Comparison of ENCODE assay signal across 8 mouse cellular contexts in the genomic region with DNA sequence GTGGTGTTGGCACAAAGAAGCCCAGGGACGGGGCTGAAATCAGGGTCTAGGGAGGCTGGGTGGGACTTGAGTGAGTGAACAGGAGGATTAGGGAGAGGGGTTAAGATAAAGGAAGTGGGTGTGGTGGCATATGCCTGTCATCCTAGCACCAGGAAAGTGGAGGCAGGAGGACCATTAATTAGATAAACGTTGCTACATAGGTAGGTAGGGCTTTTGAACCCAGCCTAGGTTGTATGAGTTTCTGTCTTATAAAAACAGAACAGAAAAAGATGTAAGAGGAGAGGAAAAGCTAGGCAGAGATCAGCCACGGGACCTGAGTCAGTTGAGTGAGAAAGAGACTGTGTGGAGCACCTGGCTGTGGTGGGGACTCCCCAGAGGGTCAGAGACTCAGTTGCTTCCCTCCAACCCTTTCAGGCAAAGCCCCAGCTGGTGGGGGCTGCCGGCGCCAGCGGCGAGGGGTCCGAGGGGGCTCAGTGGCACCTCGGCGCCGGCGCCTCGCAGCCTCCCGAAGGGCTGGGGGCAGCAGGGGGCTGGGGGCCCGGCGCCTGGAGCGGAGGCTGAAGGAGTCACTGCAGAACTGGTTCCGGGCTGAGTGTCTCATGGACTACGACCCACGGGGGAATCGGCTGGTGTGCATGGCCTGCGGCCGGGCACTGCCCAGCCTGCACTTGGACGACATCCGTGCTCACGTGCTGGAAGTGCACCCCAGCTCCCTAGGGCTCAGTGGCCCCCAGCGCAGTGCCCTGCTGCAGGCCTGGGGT. TPM values are rescaled to one million over a fixed set of nuclear protein-coding genes. Genes with fewer than 3 reads are reported as not detected.
DNase-seq lines count a peak whose midpoint lies in the region; ATAC-seq and TF ChIP-seq lines count a peak whose summit lies in the region.

No protein-coding gene starts in this region.

- peaks cover 42% of the 10 kb centered on the region for H3K4me1 ChIP-seq in hindbrain, postnatal 0 days (ENCODE audit: insufficient read depth, low read length)
- H3K4me1 ChIP-seq in stomach, embryonic 14.5 days (ENCODE audit: control insufficient read depth, insufficient read depth, low read length): peaks cover 59% of the 10 kb centered on the region

- peak overlapping the region; percentile 19; the same call in 1 of the 2 replicates for H3K4me2 ChIP-seq in hindbrain, postnatal 0 days (ENCODE audit: low read depth, low read length)
- H3K4me2 ChIP-seq in stomach, embryonic 14.5 days (replicated peaks; ENCODE audit: low read depth, low read length): peak overlapping the region; percentile 21

- H3K36me3 ChIP-seq in hindbrain, postnatal 0 days (ENCODE audit: insufficient read depth, low read length): no peaks in the 10 kb centered on the region
- H3K36me3 ChIP-seq in stomach, embryonic 14.5 days (ENCODE audit: control insufficient read depth, insufficient read depth, low read length): peaks cover 51% of the 10 kb centered on the region

- peak overlapping the region; percentile 84; the same call in 1 of the 2 replicates for H3K27ac ChIP-seq in layer of hippocampus, adult 2 months
- H3K27ac ChIP-seq in hindbrain, postnatal 0 days: peak overlapping the region; percentile 84; the same call in 1 of the 2 replicates
- H3K27ac ChIP-seq in stomach, embryonic 14.5 days (ENCODE audit: low read length): peak overlapping the region; percentile 72; the same call in 1 of the 2 replicates

- no peak overlapping the region for H3K4me3 ChIP-seq in layer of hippocampus, adult 2 months
- H3K4me3 ChIP-seq in hindbrain, postnatal 0 days (ENCODE audit: low read length): no peak overlapping the region
- no peak overlapping the region for H3K4me3 ChIP-seq in stomach, embryonic 14.5 days (ENCODE audit: low read depth, low read length)

- H3K9me3 ChIP-seq in hindbrain, postnatal 0 days (ENCODE audit: low read length): no peaks in the 10 kb centered on the region
- no peaks in the 10 kb centered on the region for H3K9me3 ChIP-seq in stomach, embryonic 14.5 days (ENCODE audit: control insufficient read depth, low read depth, low read length)

- no peak for TF ChIP-seq CTCF in layer of hippocampus, adult 2 months (conservative IDR thresholded peaks at IDR 0.05)
- TF ChIP-seq CTCF in hindbrain, postnatal 0 days (IDR thresholded peaks at IDR 0.05; ENCODE audit: low read depth): no peak

- no peak for ATAC-seq in hindbrain, postnatal 0 days
- no peak for ATAC-seq in stomach, embryonic 14.5 days (ENCODE audit: insufficient number of reproducible peaks, insufficient read depth, low FRiP score, low read depth)
- ATAC-seq in erythroid progenitor cell, adult 5-6 weeks (replicated peaks; ENCODE audit: low FRiP score, poor library complexity, severe bottlenecking): no peak

- H3K27me3 ChIP-seq in hindbrain, postnatal 0 days (ENCODE audit: insufficient read depth, low read length): no peaks in the 10 kb centered on the region
- no peaks in the 10 kb centered on the region for H3K27me3 ChIP-seq in stomach, embryonic 14.5 days (ENCODE audit: control insufficient read depth, insufficient read depth, low read length)

- peak; percentile 19 for DNase-seq in adrenal gland, adult 2 months
- no peak for DNase-seq in adrenal gland, postnatal 36 days
- no peak for DNase-seq in layer of hippocampus, adult 2 months (ENCODE audit: low spot score in 2 of 2)
- no peak for DNase-seq in layer of hippocampus, postnatal 14 days (ENCODE audit: low spot score in 2 of 2)
- no peak for DNase-seq in hindbrain, postnatal 0 days (ENCODE audit: low spot score)
- no peak for DNase-seq in layer of hippocampus, postnatal 25 days (ENCODE audit: extremely low spot score in 1 of 2, low spot score in 1 of 2)

- 35% methylated on average over 27 of the region's 27 CpGs for WGBS in hindbrain, postnatal 0 days
- 59% methylated on average over 27 of the region's 27 CpGs for WGBS in stomach, embryonic 14.5 days

- 0 out of 2 replicates have a peak overlapping the region, but pooled peaks have one; percentile 58 for H3K9ac ChIP-seq in hindbrain, postnatal 0 days (replicated peaks; ENCODE audit: low read length)
- peak overlapping the region; percentile 10; the same call in 1 of the 2 replicates for H3K9ac ChIP-seq in stomach, embryonic 14.5 days (replicated peaks; ENCODE audit: low read depth, low read length)

RNA-seq across cellular contexts. Expression of gene 2700081O15Rik, which starts 3.6 kb away (rescaled TPM):
- 10 to 100 TPM; 18.4 to 26.0 TPM for total RNA-seq in adrenal gland, adult 2 months (2021)
- 46.5 and 52.4 TPM in 2 replicates for polyA plus RNA-seq in adrenal gland, adult 2 months (2012; rRNA removed)
- total RNA-seq in adrenal gland, postnatal 36 days (2021): 10 to 100 TPM; 22.0 to 23.7 TPM
- 10 to 100 TPM; 45.7 to 47.4 TPM for total RNA-seq in layer of hippocampus, adult 2 months (2021)
- total RNA-seq in layer of hippocampus, postnatal 14 days (2021): 10 to 100 TPM; 57.8 to 64.3 TPM
- 114 and 129 TPM in 2 replicates for total RNA-seq in hindbrain, postnatal 0 days (2014; rRNA removed)
- 9.3 TPM in 2 replicates for polyA plus RNA-seq in hindbrain, postnatal 0 days (2015; fragmentation: Nextera tagmentation; extraction: Ambion mirVana)
- polyA plus RNA-seq in stomach, embryonic 14.5 days (2014; fragmentation: Nextera tagmentation; extraction: Ambion mirVana): 13.8 TPM in 2 replicates
- total RNA-seq in erythroid progenitor cell, adult 5-6 weeks (2015; ENCODE audit: low replicate concordance): 1.1 TPM in 1 of 2 replicates, not detected in the other
- 0.39 TPM in 1 of 2 replicates, not detected in the other for total RNA-seq in erythroid progenitor cell, adult 5-6 weeks (2017; ENCODE audit: low replicate concordance)
- total RNA-seq in layer of hippocampus, postnatal 25 days (2021): 10 to 100 TPM; 48.9 to 51.4 TPM

RNA-seq across cellular contexts. Expression of gene Spindoc, which starts 38.2 kb away (rescaled TPM):
- total RNA-seq in adrenal gland, adult 2 months (2021): 10 to 100 TPM; 17.5 to 25.5 TPM
- 18.3 and 18.8 TPM in 2 replicates for polyA plus RNA-seq in adrenal gland, adult 2 months (2012; rRNA removed)
- 10 to 100 TPM; 20.4 to 23.8 TPM for total RNA-seq in adrenal gland, postnatal 36 days (2021)
- 10 to 100 TPM; 30.2 to 31.7 TPM for total RNA-seq in layer of hippocampus, adult 2 months (2021)
- 10 to 100 TPM; 32.8 to 33.9 TPM for total RNA-seq in layer of hippocampus, postnatal 14 days (2021)
- total RNA-seq in hindbrain, postnatal 0 days (2014; rRNA removed): 37.1 and 57.3 TPM in 2 replicates
- 19.0 and 19.8 TPM in 2 replicates for polyA plus RNA-seq in hindbrain, postnatal 0 days (2015; fragmentation: Nextera tagmentation; extraction: Ambion mirVana)
- 25.2 and 29.9 TPM in 2 replicates for polyA plus RNA-seq in stomach, embryonic 14.5 days (2014; fragmentation: Nextera tagmentation; extraction: Ambion mirVana)
- total RNA-seq in erythroid progenitor cell, adult 5-6 weeks (2015; ENCODE audit: low replicate concordance): 4.2 TPM in 1 of 2 replicates, not detected in the other
- total RNA-seq in erythroid progenitor cell, adult 5-6 weeks (2017; ENCODE audit: low replicate concordance): 0.15 and 2.2 TPM in 2 replicates
- total RNA-seq in layer of hippocampus, postnatal 25 days (2021): 10 to 100 TPM; 33.8 to 35.3 TPM

Comparison
In these comparisons a context has a peak if more than half of its experiments do, and no peak if none do; other contexts are left out.
1. RNA of gene 2700081O15Rik, which starts 3.6 kb away (total RNA-seq): 114 to 129 TPM in hindbrain, postnatal 0 days, 57.8 to 64.3 TPM in layer of hippocampus, postnatal 14 days, 48.9 to 51.4 TPM in layer of hippocampus, postnatal 25 days, 45.7 to 47.4 TPM in layer of hippocampus, adult 2 months, 18.4 to 26.0 TPM in adrenal gland, adult 2 months and 22.0 to 23.7 TPM in adrenal gland, postnatal 36 days; 0.39 to 1.1 TPM in erythroid progenitor cell, adult 5-6 weeks; every median in the first group is over 4 times any median in the second.
2. Peak in every context shown above with its lines, with median percentiles within 50 percentile points of each other: H3K27ac ChIP-seq.